ENCODE assay signal across 9 mouse cellular contexts in genomic region chr19:45717493-45718220, GRCm38 (mm10). TPM values are rescaled to one million over a fixed set of nuclear protein-coding genes. Genes with fewer than 3 reads are reported as not detected.
DNase-seq lines count a peak whose midpoint lies in the region; ATAC-seq and TF ChIP-seq lines count a peak whose summit lies in the region.
"Had no signal": no experiment of that assay in that cellular context is flagged by ENCODE, and none has a peak within 500 bp of the region (broad histone marks: within the 10 kb centered on the region; RNA-seq: fewer than 3 reads in every experiment).

No protein-coding gene starts in this region.

- no peak for TF ChIP-seq POLR2A in cerebellum, adult 2 months (IDR thresholded peaks at IDR 0.05; ENCODE audit: borderline replicate concordance, insufficient read depth, low read length)
- TF ChIP-seq POLR2A in limb, embryonic 14.5 days (IDR thresholded peaks at IDR 0.05; ENCODE audit: borderline replicate concordance, extremely low read depth, insufficient read depth, insufficient read length): no peak

- H3K9me3 ChIP-seq in intestine, embryonic 15.5 days: no peaks in the 10 kb centered on the region
- H3K9me3 ChIP-seq in limb, embryonic 14.5 days (ENCODE audit: control insufficient read depth, low read length): no peaks in the 10 kb centered on the region
- no peaks in the 10 kb centered on the region for H3K9me3 ChIP-seq in neural tube, embryonic 13.5 days
- H3K9me3 ChIP-seq: liver, embryonic 15.5 days had no signal

- TF ChIP-seq CTCF in cerebellum, adult 2 months (IDR thresholded peaks at IDR 0.05; ENCODE audit: borderline replicate concordance, insufficient read depth, low read depth, low read length): peak; percentile 46; the same call in 1 of the 2 replicates

- no peaks in the 10 kb centered on the region for H3K36me3 ChIP-seq in intestine, embryonic 15.5 days
- H3K36me3 ChIP-seq in limb, embryonic 14.5 days (ENCODE audit: control insufficient read depth, insufficient read depth, low read length): no peaks in the 10 kb centered on the region
- no peaks in the 10 kb centered on the region for H3K36me3 ChIP-seq in neural tube, embryonic 13.5 days
- H3K36me3 ChIP-seq: liver, embryonic 15.5 days had no signal

- H3K27ac ChIP-seq in cerebellum, adult 2 months (ENCODE audit: insufficient read depth, low read length): no peak overlapping the region
- no peak overlapping the region for H3K27ac ChIP-seq in intestine, embryonic 15.5 days
- H3K27ac ChIP-seq in limb, embryonic 14.5 days (replicated peaks; ENCODE audit: low read depth, low read length): no peak overlapping the region
- H3K27ac ChIP-seq in neural tube, embryonic 13.5 days (replicated peaks): peak overlapping the region; percentile 84
- H3K27ac ChIP-seq: liver, embryonic 15.5 days had no signal

- peak; percentile 60 to 84 for DNase-seq in adrenal gland, adult (ENCODE audit: inconsistent age in 2 of 2, low spot score in 1 of 2)
- peak; percentile 62 to 69 for DNase-seq in cerebellum, adult 2 months
- DNase-seq in limb, embryonic 14.5 days (ENCODE audit: low spot score): no peak
- DNase-seq in thymus, postnatal 4 days: no peak

- H3K9ac ChIP-seq in intestine, embryonic 15.5 days: no peak overlapping the region; the same call in 1 of the 2 replicates
- H3K9ac ChIP-seq in limb, embryonic 14.5 days (ENCODE audit: low read depth, low read length, severe bottlenecking): 0 out of 2 replicates have a peak overlapping the region, but pooled peaks have one; percentile 25
- H3K9ac ChIP-seq in neural tube, embryonic 13.5 days: peak overlapping the region; percentile 68
- H3K9ac ChIP-seq: liver, embryonic 15.5 days had no signal

- 8% methylated on average over 16 of the region's 16 CpGs for WGBS in cerebellum, adult 2 months
- WGBS in intestine, embryonic 15.5 days: 13% methylated on average over 16 of the region's 16 CpGs
- WGBS in limb, embryonic 14.5 days: 14% methylated on average over 16 of the region's 16 CpGs
- 4% methylated on average over 16 of the region's 16 CpGs for WGBS in neural tube, embryonic 13.5 days

- H3K27me3 ChIP-seq in cerebellum, adult 2 months (ENCODE audit: control insufficient read depth, insufficient read depth, low read length): no peaks in the 10 kb centered on the region
- no peaks in the 10 kb centered on the region for H3K27me3 ChIP-seq in intestine, embryonic 15.5 days (replicated peaks)
- no peaks in the 10 kb centered on the region for H3K27me3 ChIP-seq in limb, embryonic 14.5 days (ENCODE audit: control insufficient read depth, insufficient read depth, low read length)
- H3K27me3 ChIP-seq in neural tube, embryonic 13.5 days: peaks cover 42% of the 10 kb centered on the region

- peaks cover 5% of the 10 kb centered on the region; the same call in 1 of the 2 replicates for H3K4me1 ChIP-seq in cerebellum, adult 2 months (ENCODE audit: control insufficient read depth, insufficient read depth, low read length)
- peaks cover 3% of the 10 kb centered on the region for H3K4me1 ChIP-seq in intestine, embryonic 15.5 days (replicated peaks)
- no peaks in the 10 kb centered on the region for H3K4me1 ChIP-seq in limb, embryonic 14.5 days (ENCODE audit: control insufficient read depth, insufficient read depth, low read length)
- peaks cover 21% of the 10 kb centered on the region for H3K4me1 ChIP-seq in neural tube, embryonic 13.5 days (replicated peaks)

- peak overlapping the region; percentile 39; the same call in 1 of the 2 replicates for H3K4me2 ChIP-seq in intestine, embryonic 15.5 days (replicated peaks)
- H3K4me2 ChIP-seq in limb, embryonic 14.5 days (replicated peaks; ENCODE audit: low read depth, low read length, severe bottlenecking): peak overlapping the region; percentile 29
- peak overlapping the region; percentile 55 for H3K4me2 ChIP-seq in neural tube, embryonic 13.5 days
- H3K4me2 ChIP-seq: liver, embryonic 15.5 days had no signal

- ATAC-seq in frontal cortex, adult (ENCODE audit: low TSS enrichment): peak; percentile 91
- peak; percentile 36; the same call in 1 of the 2 replicates for ATAC-seq in intestine, embryonic 15.5 days
- ATAC-seq in limb, embryonic 14.5 days (ENCODE audit: low FRiP score, low read depth): peak; percentile 65
- ATAC-seq in neural tube, embryonic 13.5 days (ENCODE audit: low read depth): peak; percentile 93
- no peak for ATAC-seq in megakaryocyte progenitor cell, adult 5-6 weeks (replicated peaks; ENCODE audit: poor library complexity)

- peak overlapping the region; percentile 40 for H3K4me3 ChIP-seq in cerebellum, adult 2 months (replicated peaks; ENCODE audit: insufficient read depth, low read depth, low read length)
- no peak overlapping the region for H3K4me3 ChIP-seq in intestine, embryonic 15.5 days (replicated peaks)
- H3K4me3 ChIP-seq in limb, embryonic 14.5 days (replicated peaks; ENCODE audit: low read length): 0 out of 2 replicates have a peak overlapping the region, but pooled peaks have one; percentile 5
- peak overlapping the region; percentile 22 for H3K4me3 ChIP-seq in neural tube, embryonic 13.5 days
- H3K4me3 ChIP-seq: liver, embryonic 15.5 days had no signal

RNA-seq across cellular contexts. Expression of gene Fgf8, which starts 25.1 kb away (rescaled TPM):
- not detected in 2 replicates for polyA plus RNA-seq in cerebellum, adult 2 months (2012; rRNA removed)
- not detected in 2 replicates for polyA plus RNA-seq in intestine, embryonic 15.5 days (2015; fragmentation: Nextera tagmentation; extraction: Ambion mirVana)
- 1.1 and 1.5 TPM in 2 replicates for polyA plus RNA-seq in limb, embryonic 14.5 days (2012; rRNA removed)
- polyA plus RNA-seq in limb, embryonic 14.5 days (2014; fragmentation: Nextera tagmentation; extraction: Ambion mirVana): 0.29 and 0.46 TPM in 2 replicates
- polyA plus RNA-seq in neural tube, embryonic 13.5 days (2015; fragmentation: Nextera tagmentation; extraction: Ambion mirVana): not detected in 2 replicates
- total RNA-seq in megakaryocyte progenitor cell, adult 5-6 weeks (2015): not detected in 2 replicates
- total RNA-seq in megakaryocyte progenitor cell, adult 5-6 weeks (2017): not detected in 2 replicates
- polyA plus RNA-seq: liver, embryonic 15.5 days had no signal

RNA-seq across cellular contexts. Expression of gene Npm3, which starts 31.7 kb away (rescaled TPM):
- polyA plus RNA-seq in cerebellum, adult 2 months (2012; rRNA removed): 14.7 and 15.0 TPM in 2 replicates
- polyA plus RNA-seq in intestine, embryonic 15.5 days (2015; fragmentation: Nextera tagmentation; extraction: Ambion mirVana): 13.4 and 14.7 TPM in 2 replicates
- polyA plus RNA-seq in limb, embryonic 14.5 days (2012; rRNA removed): 130 and 162 TPM in 2 replicates
- 20.2 and 21.7 TPM in 2 replicates for polyA plus RNA-seq in limb, embryonic 14.5 days (2014; fragmentation: Nextera tagmentation; extraction: Ambion mirVana)
- polyA plus RNA-seq in neural tube, embryonic 13.5 days (2015; fragmentation: Nextera tagmentation; extraction: Ambion mirVana): 6.4 and 6.7 TPM in 2 replicates
- total RNA-seq in megakaryocyte progenitor cell, adult 5-6 weeks (2015): 105 and 126 TPM in 2 replicates
- total RNA-seq in megakaryocyte progenitor cell, adult 5-6 weeks (2017): 115 and 121 TPM in 2 replicates

RNA-seq across cellular contexts. Expression of gene Fbxw4, which starts 57.5 kb away (rescaled TPM):
- 43.7 and 44.8 TPM in 2 replicates for polyA plus RNA-seq in cerebellum, adult 2 months (2012; rRNA removed)
- polyA plus RNA-seq in intestine, embryonic 15.5 days (2015; fragmentation: Nextera tagmentation; extraction: Ambion mirVana): 1.9 and 3.6 TPM in 2 replicates
- 52.2 and 94.4 TPM in 2 replicates for polyA plus RNA-seq in limb, embryonic 14.5 days (2012; rRNA removed)
- polyA plus RNA-seq in limb, embryonic 14.5 days (2014; fragmentation: Nextera tagmentation; extraction: Ambion mirVana): 5.4 and 6.6 TPM in 2 replicates
- polyA plus RNA-seq in neural tube, embryonic 13.5 days (2015; fragmentation: Nextera tagmentation; extraction: Ambion mirVana): 6.4 and 6.9 TPM in 2 replicates
- 26.0 and 27.0 TPM in 2 replicates for total RNA-seq in megakaryocyte progenitor cell, adult 5-6 weeks (2015)
- total RNA-seq in megakaryocyte progenitor cell, adult 5-6 weeks (2017): 22.3 and 31.5 TPM in 2 replicates

Comparison
In these comparisons a context has a peak if more than half of its experiments do, and no peak if none do; other contexts are left out.
1. DNase-seq: peak in adrenal gland, adult (2 of 2) and cerebellum, adult 2 months (2 of 2); none in limb, embryonic 14.5 days (single experiment) and thymus, postnatal 4 days (single experiment).
2. Peak in every context shown above with its lines, with median percentiles within 50 percentile points of each other: H3K4me2 ChIP-seq.